Mouse (Mus musculus): ENCODE measurements around the gene Exd2. TPM values are rescaled to one million over a fixed set of nuclear protein-coding genes. Genes with fewer than 3 reads are reported as not detected.
"Not testable (repeated sequence)": the region's sequence is repeated elsewhere in the genome, so short reads cannot be mapped to it uniquely, and the experiment has no call there.

Exd2 gene
- polyA plus RNA-seq, 2 experiments = 4.2 to 5.1 TPM

DNA sequence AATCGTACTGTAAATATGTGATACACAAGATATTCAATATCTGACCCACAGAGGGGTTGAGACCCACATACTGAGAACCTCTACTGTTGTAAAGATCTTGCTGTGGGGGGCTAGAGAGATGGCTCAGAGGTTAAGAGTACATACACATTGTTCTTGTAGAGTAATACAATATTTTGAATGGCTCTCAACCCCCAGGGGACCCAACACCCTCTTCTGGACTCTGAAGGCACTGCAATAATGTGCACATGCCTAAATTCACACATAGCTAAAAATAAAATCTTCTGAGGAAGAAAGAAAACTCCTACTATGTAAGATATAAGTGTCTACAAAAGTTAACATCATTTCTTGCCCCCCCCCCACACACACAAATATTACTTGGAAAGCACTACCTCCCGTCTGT, 21.9 kb upstream of the Exd2 start:
- no peak overlapping the region for H3K4me2 ChIP-seq (ENCODE audit: low read depth)
- TF ChIP-seq CTCF (IDR thresholded peaks at IDR 0.05; ENCODE audit: low read depth) (peak; percentile 7; the same call in 1 of the 2 replicates), EP300 (IDR thresholded peaks at IDR 0.05; ENCODE audit: low read depth) (no peak)
- WGBS (ENCODE audit: insufficient replicate concordance) = 59% methylated on average over 2 of the region's 2 CpGs
- no peak for ATAC-seq (ENCODE audit: insufficient read depth)
- no peaks in the 10 kb centered on the region for H3K9me3 ChIP-seq (ENCODE audit: control insufficient read depth, low read length)
- H3K4me1 ChIP-seq (replicated peaks; ENCODE audit: control insufficient read depth in 2 of 2, insufficient read depth in 2 of 2, low read length in 1 of 2) = no peaks in the 10 kb centered on the region; a peak in 1 of 4 replicates
- no peaks in the 10 kb centered on the region for H3K27me3 ChIP-seq (ENCODE audit: control insufficient read depth, insufficient read depth, low read length)
- no peak for DNase-seq (ENCODE audit: low read depth in 3 of 3, low spot score in 3 of 3)
- H3K27ac ChIP-seq = no peak overlapping the region
- H3K4me3 ChIP-seq (ENCODE audit: insufficient read depth in 1 of 2, low read depth in 2 of 2, low read length in 2 of 2) = no peak overlapping the region
- H3K36me3 ChIP-seq (replicated peaks; ENCODE audit: control insufficient read depth, insufficient read depth, low read depth) = no peaks in the 10 kb centered on the region
- H3K9ac ChIP-seq (replicated peaks) = no peak overlapping the region

DNA sequence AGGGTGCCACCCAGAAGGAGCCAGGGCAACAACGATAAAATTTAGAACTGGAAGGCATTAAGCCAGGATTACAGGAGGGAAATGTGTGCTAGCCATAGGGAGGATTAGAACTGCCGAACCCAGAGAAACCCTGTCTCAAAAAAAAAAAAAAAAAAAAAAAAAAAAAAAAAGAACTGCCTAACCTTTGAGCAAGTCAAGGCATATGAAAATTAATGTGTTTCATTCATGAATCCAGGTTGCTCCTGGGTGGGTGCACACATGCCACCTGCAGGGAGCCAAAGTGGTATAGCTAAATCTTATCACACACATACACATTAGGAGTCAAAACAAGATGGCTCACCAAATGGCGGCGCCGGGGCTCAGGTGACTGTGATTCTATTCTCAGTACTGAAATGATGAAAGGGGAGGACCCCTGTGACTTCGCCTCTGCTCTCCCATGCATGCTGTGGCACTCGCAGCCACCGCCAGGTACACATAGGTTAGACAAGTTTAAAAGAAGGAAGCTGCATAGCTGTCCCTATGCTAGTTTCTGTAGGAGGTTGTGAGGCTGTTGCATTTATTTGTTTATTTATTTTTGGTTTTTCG, 18.3 kb upstream of the Exd2 start:
- ATAC-seq (ENCODE audit: insufficient read depth) = no peak
- H3K36me3 ChIP-seq (replicated peaks; ENCODE audit: control insufficient read depth, insufficient read depth, low read depth) = no peaks in the 10 kb centered on the region
- H3K4me3 ChIP-seq (ENCODE audit: insufficient read depth in 1 of 2, low read depth in 2 of 2, low read length in 2 of 2) = no peak overlapping the region
- DNase-seq (ENCODE audit: low read depth in 3 of 3, low spot score in 3 of 3) = no peak
- H3K27me3 ChIP-seq (ENCODE audit: control insufficient read depth, insufficient read depth, low read length) = no peaks in the 10 kb centered on the region
- H3K9me3 ChIP-seq (ENCODE audit: control insufficient read depth, low read length) = no peaks in the 10 kb centered on the region
- no peak overlapping the region for H3K9ac ChIP-seq (replicated peaks)
- H3K4me1 ChIP-seq (replicated peaks; ENCODE audit: control insufficient read depth in 2 of 2, insufficient read depth in 2 of 2, low read length in 1 of 2) = no peaks in the 10 kb centered on the region
- H3K27ac ChIP-seq = no peak overlapping the region
- WGBS (ENCODE audit: insufficient replicate concordance) = 61% methylated on average over 9 of the region's 9 CpGs
- no peak overlapping the region for H3K4me2 ChIP-seq (ENCODE audit: low read depth)
- no peak for TF ChIP-seq CTCF (IDR thresholded peaks at IDR 0.05; ENCODE audit: low read depth)
- no peak for TF ChIP-seq EP300 (IDR thresholded peaks at IDR 0.05; ENCODE audit: low read depth)

DNA sequence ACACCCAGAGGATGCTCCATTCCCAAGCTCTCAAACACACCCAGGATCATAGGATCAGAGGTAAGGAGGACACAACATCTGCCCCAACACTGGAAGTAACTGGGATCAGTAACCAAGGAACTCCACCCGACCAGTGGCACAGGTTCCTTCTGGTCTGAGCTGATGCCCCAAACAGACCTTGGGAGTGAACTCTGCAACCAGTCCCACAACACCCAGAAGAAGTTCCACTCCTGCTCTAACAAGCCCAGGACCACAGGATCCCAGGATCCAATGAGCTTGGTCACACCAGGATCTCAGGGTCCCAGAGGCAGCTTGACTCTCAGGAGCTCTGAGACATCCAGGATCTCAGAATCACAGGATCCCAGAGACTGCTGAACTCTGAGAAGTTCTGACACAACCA, 9.4 kb upstream of the Exd2 start:
- Histone ChIP-seq H3K27me3 (ENCODE audit: control insufficient read depth, insufficient read depth, low read length) (no peaks in the 10 kb centered on the region), H3K9ac (replicated peaks) (no peak overlapping the region), H3K27ac (no peak overlapping the region), H3K4me1 (replicated peaks; ENCODE audit: control insufficient read depth in 2 of 2, insufficient read depth in 2 of 2, low read length in 1 of 2) (no peaks in the 10 kb centered on the region), H3K9me3 (ENCODE audit: control insufficient read depth, low read length) (no peaks in the 10 kb centered on the region), H3K4me2 (ENCODE audit: low read depth) (no peak overlapping the region), H3K36me3 (replicated peaks; ENCODE audit: control insufficient read depth, insufficient read depth, low read depth) (no peaks in the 10 kb centered on the region), H3K4me3 (ENCODE audit: insufficient read depth in 1 of 2, low read depth in 2 of 2, low read length in 2 of 2) (no peak overlapping the region)
- ATAC-seq (ENCODE audit: insufficient read depth) (no peak), DNase-seq (ENCODE audit: low read depth in 3 of 3, low spot score in 3 of 3) (no peak)
- TF ChIP-seq CTCF (IDR thresholded peaks at IDR 0.05; ENCODE audit: low read depth) (no peak), EP300 (IDR thresholded peaks at IDR 0.05; ENCODE audit: low read depth) (no peak)
- 56% methylated on average over 1 of the region's 1 CpGs for WGBS (ENCODE audit: insufficient replicate concordance)

DNA sequence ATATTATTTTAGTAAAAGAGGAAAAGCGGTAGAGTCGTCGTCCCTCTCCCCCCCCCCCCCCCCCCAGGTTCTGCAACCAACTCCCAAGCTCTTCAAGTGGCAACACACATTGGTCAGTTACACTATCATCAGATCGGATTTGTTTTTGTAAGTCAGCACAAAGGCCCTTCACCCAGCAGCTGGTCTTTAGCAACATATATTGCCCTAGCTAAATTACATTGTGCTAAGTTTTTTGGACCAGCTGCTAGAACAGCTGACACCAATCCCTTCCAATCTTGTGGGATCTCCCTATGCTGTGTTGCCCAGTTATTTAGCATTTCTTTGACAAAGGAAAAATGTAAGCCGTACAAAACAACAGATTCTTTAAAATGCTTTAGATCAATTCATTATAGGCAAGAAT, 4.9 kb upstream of the Exd2 start:
- DNase-seq (ENCODE audit: low read depth in 3 of 3, low spot score in 3 of 3) = no peak
- no peaks in the 10 kb centered on the region for H3K9me3 ChIP-seq (ENCODE audit: control insufficient read depth, low read length)
- H3K9ac ChIP-seq (replicated peaks) = no peak overlapping the region
- no peaks in the 10 kb centered on the region for H3K36me3 ChIP-seq (replicated peaks; ENCODE audit: control insufficient read depth, insufficient read depth, low read depth)
- H3K27ac ChIP-seq = no peak overlapping the region
- TF ChIP-seq EP300 (IDR thresholded peaks at IDR 0.05; ENCODE audit: low read depth) (no peak), CTCF (IDR thresholded peaks at IDR 0.05; ENCODE audit: low read depth) (no peak)
- H3K27me3 ChIP-seq (ENCODE audit: control insufficient read depth, insufficient read depth, low read length) = no peaks in the 10 kb centered on the region
- no peak for ATAC-seq (ENCODE audit: insufficient read depth)
- no peaks in the 10 kb centered on the region for H3K4me1 ChIP-seq (replicated peaks; ENCODE audit: control insufficient read depth in 2 of 2, insufficient read depth in 2 of 2, low read length in 1 of 2)
- no peak overlapping the region for H3K4me3 ChIP-seq (ENCODE audit: insufficient read depth in 1 of 2, low read depth in 2 of 2, low read length in 2 of 2)
- WGBS (ENCODE audit: insufficient replicate concordance) = 71% methylated on average over 5 of the region's 5 CpGs
- H3K4me2 ChIP-seq (ENCODE audit: low read depth) = no peak overlapping the region

DNA sequence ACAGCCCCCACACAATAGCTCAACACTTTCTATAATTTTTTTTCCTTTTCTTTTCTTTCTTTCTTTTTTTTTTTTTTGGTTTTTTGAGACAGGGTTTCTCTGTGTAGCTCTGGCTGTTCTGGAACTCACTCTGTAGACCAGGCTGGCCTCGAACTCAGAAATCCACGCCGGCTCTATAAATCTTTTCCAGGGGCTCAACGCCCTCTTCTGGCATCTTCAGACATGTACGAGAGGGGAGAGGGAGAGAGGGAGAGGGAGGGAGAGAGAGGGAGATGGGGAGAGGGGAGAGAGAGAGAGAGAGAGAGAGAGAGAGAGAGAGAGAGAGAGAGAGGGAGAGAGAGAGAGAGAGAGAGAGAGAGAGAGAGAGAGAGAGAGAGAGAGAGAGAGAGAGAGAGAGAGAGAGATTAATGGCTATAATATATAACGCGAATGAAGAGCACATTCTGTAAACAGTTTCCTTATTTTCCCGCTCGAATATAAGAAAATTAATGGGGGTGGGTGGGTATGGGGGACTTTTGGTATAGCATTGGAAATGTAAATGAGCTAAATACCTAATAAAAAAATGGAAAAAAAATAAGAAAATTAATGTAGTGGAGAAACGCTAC, 501 bp upstream of the Exd2 start:
- not testable (repeated sequence) for H3K27ac ChIP-seq; H3K36me3 ChIP-seq (replicated peaks; ENCODE audit: control insufficient read depth, insufficient read depth, low read depth); H3K9me3 ChIP-seq (ENCODE audit: control insufficient read depth, low read length); ATAC-seq (ENCODE audit: insufficient read depth); H3K27me3 ChIP-seq (ENCODE audit: control insufficient read depth, insufficient read depth, low read length); H3K4me1 ChIP-seq (replicated peaks; ENCODE audit: control insufficient read depth in 2 of 2, insufficient read depth in 2 of 2, low read length in 1 of 2)
- DNase-seq (ENCODE audit: low read depth in 3 of 3, low spot score in 3 of 3) = peak in 1 of 3 experiments; percentile 35
- Histone ChIP-seq H3K4me2 (ENCODE audit: low read depth) (peak overlapping the region; percentile 83), H3K4me3 (ENCODE audit: insufficient read depth in 1 of 2, low read depth in 2 of 2, low read length in 2 of 2) (peak overlapping the region; percentile 89 to 90; a peak in 3 of 4 replicates), H3K9ac (replicated peaks) (peak overlapping the region; percentile 77; the same call in 1 of the 2 replicates)
- 5% methylated on average over 10 of the region's 10 CpGs for WGBS (ENCODE audit: insufficient replicate concordance)
